Mouse (Mus musculus) embryo, embryonic 10.5 days (tissue): ENCODE results near the gene Tomm70a.

Experiments
- DNase-seq: peaks from one replicate; pipeline ENCODE4 v3.0.0-alpha.2; 2015; ENCODE audit warnings: low spot score

The Tomm70a gene

DNA sequence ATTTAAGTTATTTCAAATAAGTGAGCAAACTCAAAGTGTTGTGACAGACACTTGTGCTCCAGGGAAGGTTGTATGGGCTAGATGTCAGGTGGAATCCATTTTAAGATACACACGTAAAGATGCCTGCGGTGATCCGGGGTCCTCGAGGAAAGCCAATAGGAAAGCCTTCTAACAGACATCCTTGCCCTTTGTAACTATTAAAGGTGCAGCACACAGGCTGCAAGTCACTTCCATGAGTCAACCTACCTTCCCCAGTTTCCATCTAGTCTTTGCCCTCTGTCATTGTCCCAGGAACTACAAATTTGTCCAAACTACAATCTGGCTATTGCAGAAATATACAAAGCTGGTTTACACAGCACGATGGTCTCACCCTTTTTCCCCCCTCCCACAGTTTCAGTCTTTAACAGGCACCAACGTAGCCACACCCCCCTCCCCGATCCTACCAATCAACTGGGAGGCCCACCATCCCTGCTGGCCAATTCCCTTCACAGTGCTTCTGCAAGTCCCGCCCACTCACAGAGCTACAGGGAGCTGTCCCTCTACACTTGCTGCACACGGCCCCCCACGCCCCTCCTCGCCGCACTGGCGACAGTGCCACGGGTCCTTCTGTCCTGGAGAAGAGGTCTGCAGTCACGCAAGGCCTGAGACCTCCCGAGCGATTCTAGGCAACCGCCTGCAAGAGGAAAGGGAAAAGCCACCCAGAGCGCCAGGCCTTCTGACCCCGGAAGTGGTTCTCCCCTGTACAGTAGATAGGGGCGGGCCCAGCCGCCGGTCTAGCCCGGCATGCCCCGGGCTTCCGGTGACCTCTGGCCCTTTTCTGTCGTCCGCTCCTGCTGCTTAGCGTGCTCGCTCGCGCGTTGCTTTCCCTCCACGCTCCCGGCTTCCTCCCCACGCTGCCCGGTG is at the start of gene Tomm70a:
Gene Tomm70a, plus strand, starts transcription at position 791 of the 903 bp plus-strand sequence.
- peak; percentile 98 for DNase-seq

DNA sequence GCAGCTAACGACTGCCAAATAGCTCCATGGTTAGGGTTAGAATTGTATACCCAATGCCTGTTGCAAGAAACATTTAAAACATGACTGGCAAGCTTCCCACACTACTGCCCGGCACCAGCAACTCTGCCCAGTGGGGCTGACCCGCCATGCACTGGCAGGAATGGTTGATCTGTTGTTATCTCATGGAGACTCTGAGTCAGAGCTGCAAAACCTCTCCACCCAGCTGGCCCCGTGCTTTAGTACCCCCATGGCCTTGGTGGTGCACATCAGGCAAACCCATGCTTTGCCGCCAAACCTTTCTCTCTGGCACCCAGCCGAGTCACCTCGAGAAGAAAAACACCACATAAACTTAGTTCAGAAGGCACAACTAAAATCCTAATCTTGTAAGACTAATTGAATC is 45.5 kb upstream of the Tomm70a start:
- no peak for DNase-seq

DNA sequence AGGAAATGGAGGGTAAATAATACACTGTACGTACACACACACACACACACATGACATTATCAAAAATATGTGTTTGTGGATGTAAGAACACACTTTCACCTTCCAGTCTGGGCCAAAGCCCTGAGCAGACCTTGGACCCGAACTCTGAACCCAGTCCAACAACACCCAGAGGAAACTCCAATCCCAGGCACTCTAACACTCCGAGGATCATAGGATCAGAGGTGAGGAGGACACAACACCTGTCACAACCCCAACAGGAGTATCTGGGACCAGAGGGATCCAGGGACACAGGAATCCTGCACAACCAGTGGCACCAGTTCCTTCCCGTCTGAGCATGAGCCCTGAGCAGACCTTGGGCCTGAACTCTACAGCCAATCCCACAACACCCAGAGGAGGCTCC is 41.9 kb upstream of the Tomm70a start:
- no peak for DNase-seq

DNA sequence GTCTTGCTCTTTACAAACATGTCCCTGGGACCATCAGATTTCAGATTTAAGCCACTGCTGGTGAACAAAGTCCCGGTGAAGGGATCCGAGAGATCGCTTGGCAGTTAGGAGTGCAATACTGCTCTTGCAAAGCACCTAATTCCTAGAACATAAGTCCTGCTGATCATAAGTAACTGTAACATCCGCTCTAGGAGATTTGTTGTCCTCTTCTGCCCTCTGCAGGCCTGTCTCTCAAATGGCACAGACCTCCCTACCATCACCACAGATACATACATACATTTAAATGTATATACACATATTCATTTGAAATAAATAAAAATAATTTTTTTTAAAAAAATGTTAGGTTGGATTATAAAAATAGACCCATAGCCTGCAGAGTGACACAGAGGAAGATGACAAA is 29.0 kb upstream of the Tomm70a start:
- DNase-seq = peak; percentile 74

DNA sequence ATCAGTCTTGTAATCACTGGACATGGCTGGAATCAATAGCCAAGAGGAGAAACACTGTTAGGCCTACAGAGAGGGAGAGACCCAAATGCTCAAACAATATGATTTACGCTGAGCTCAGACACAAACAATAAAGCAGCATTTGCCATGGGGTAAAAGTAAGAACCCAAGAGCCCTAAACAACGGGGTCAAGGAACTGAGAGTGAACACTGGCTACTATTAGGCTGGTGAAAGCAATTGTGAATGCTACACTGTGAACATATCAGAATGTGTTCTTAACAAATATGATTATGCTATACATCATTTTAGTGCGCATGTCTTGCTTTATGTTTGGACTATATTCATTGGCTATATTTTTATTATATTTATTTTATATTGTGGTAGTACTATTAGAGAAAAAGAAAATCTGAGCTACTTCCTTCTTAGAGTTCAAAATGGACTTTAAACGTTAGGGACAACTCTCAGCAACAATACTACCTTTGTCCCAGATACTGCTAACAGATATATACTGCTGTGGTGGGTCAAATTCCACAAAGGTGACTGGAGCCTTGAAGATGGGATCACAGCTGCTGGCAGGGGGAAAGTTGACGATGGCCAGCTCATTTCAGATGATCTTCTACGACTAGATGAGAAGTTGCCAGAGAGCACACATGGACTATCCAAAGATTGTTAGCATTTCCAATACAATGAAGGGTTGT is 28.4 kb upstream of the Tomm70a start:
- DNase-seq = no peak

DNA sequence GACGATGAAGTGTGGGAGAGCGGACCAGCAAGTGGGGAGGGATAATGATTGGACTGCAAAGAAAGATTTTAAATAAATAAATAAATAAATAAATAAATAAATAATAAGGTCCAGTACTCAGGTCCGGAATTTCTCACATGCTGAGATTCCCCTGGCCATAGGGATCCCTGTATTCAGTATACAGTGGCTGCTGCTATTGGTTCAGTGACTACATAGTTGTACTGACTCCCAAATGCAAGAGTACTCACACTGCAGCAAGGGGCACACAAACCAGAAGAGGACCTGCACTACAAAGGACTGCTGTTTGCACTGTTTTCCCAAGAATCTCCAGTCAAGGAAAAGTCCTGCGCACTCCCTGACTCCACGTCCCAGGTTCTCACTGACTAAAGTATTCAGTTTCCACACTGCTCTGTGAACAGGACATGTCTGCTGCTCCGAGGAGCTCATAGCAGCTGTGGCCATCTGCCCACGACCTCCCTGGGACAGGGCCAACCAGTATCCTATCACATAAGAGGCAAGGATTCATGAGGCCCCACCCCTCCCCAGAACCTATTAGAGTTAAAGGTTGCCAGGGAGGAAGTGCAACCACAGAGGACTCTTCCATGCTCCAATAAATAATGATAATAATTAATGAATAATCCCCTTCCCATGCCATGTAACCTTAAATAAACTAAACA is 22.9 kb upstream of the Tomm70a start:
- no peak for DNase-seq

DNA sequence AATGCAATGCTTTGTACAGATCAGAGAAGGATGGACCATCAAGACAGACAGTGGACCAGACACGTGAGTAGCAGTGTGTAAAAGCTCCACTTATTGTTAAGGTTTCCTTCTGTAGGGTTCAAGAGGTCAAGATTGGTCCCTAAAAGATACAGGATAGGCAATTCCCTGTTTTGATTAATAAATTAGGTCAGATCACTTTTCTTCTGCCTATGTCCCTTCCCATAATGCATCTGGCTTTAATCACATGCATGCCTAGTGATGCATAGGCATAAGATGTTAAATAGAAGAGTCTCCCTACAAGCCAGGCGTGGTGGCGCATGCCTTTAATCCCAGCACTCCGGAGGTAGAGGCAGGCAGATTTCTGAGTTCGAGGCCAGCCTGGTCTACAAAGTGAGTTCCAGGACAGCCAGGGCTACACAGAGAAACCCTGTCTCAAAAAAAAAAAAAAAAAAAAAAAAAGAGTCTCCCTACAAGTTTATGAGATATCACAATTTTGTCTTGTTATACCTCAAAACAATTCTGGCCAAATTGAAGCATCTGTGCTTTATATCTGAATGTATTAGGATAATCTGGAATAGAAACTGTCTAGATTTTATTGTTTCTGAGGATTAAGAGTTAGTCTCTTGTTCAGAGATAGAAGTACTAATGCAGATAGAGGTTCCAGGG is 21.8 kb upstream of the Tomm70a start:
- DNase-seq = no peak

DNA sequence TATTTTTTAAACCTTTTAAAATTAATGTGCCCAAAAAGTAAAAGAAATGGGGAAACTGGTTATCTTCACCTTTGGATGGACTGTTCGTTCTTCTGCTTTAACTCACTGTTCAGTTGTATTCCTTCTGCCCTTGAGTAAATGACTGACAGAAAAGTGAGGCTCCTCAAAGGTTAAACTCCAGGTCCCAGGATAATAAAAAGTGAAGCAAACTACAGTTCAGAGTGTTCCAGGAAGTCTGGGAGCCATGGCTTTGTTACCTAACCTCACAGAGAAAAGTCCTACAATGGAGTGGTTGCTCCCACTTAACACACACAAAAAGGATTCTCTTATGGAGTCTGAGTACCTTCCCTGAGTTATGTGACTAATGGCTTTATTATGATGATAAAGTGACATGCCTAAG is 20.3 kb upstream of the Tomm70a start:
- DNase-seq = no peak

DNA sequence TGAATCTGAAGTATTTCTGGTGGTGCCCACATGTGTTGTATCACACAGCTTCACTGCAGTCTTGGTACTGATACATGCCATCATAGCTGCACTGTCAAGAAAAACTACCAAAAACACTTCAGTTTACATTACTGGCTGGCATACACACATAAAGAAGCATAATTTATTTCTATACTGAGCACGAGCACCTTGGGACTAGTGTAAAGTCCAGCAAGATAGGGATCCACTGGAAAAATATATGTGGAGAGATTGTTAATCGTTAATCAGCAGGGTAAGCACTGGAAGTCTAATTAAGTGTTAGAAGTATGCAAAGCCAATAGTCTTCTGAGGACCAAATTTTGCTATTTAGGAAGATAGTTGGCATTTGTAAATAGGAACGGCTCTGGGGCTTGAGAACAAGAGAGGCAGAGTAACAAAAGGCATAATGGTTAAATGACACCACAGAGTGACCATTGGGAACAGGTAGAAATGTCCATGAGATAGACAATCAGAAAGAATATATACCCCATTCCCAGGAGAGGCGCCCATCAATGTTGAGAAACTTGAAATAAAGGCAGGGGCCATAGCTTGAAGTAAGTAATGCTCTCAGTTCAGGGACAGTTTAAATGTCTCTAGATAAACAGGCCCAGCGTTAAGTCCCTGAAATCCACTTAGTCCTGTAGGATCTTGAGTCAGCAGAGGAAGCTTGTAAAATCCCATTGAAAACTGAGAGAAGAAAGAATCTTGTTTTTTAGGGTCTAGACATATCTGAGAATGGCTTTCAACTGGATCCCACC is 15.1 kb upstream of the Tomm70a start:
- DNase-seq = no peak

DNA sequence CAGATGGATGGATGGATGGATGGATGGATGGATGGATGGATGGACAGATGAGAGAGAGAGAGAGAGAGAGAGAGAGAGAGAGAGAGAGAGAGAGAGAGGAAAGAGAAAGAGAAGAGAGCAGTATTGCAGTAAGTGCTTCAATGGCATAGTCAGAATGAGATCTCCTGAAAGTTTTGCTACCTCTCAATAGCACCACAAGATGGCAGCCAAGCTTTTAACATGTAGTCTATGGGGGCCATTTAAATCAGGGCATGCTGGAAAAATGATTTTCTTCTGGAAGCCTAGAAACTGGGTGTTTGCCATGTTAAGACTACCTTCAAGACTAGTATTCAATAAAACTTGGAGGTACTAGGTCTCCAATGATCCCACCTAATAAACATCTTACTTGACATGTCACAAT is 5.4 kb upstream of the Tomm70a start:
- DNase-seq = peak; percentile 48

DNA sequence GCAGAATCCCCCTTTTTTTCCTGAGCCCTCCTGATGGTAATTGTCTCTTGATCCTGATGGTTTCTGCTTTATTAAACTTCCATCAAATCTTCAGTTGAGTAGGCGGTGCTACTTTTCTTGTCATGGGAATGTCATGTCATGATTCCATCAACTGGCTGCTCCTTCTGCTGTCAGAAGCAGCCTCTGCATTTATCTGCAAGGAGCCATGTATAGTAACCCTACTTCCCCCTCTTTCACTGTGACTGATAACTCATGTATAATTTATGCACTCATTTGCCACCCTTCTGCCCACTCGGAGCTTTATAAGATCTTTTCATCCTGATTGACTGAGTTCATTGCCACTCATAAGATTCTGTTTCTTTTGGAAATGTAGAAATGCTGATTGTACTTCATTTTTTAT is 3.9 kb upstream of the Tomm70a start:
- DNase-seq = no peak

DNA sequence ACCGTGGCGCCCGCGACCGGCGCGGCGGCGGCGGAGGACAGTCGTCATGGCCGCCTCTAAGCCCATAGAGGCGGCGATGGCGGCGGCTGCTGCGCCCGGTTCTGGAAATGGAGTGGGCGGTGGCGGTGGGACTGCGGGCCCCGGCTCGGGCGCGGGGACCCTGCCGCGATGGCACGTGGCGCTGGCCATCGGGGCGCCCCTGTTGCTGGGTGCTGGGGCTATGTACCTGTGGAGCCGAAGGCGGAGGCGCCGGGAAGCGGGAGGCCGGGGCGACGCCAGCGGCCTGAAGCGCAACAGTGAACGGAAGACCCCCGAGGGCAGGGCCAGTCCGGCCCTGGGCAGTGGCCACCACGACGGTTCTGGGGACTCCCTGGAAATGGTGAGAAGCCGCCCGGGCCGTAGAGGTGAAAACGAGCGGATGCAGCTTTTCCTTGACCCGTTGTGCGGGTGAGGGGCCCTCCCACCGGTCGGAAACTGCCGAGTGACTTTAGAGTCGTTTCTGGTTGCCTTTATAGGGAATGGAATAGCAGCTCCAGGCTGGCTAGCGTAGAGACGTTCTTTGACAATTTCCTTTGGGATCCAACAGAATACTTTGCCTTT is 413 bp downstream of the Tomm70a start:
- DNase-seq = peak; percentile 34

DNA sequence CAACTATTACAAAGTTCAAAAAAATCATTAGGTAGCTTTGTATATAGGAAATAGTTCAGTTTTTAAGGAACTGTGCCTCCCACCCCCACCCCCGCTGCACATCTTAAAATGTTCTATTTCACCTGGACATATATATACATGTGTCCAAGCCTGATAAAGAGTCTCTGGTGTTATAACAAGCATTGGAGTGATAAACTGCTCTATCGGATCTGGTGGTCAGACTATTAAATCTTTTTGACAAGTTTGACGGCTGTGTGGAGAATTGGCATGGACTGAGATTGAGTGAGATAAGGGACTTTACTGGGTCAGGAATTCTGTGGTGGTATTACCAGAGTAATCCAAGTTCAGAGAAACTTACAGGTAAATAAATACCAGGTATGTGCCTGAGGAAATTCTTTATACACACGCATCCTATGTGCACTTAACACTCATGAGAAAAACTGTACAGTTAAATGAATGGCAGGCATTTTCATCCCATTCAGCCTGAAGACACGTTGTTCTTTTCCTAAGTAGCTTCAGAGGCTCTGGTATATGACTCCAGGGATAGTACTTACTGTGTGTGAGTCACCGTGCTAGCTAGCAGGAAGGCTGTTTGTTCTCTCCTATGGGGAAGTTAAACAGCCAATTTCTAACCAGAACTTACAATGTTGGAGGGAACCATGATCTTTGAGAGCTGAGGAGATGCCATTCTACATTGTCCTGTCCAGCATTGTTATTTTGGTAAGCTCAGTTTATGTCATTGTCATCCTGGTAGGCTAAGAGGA is 1.4 kb downstream of the Tomm70a start:
- no peak for DNase-seq

DNA sequence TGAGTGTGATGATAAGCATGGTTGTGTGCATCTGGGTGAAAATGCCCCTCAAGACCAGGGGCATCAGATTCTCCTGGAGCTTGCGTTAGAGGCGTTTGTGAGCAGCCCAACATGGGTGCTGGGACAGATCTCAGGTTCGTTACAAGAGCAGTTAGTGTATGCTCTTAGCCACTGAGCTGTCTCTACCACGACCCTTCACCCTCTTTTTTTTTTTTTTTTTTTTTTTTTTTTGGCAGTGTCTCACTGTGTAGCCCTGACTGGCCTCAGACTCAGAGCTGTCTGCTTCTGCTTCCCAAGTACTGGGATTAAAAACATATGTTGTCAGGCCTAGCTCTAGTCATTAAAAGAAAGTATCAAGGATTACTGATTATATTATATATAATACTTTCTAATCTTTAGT is 4.8 kb downstream of the Tomm70a start:
- DNase-seq = no peak

DNA sequence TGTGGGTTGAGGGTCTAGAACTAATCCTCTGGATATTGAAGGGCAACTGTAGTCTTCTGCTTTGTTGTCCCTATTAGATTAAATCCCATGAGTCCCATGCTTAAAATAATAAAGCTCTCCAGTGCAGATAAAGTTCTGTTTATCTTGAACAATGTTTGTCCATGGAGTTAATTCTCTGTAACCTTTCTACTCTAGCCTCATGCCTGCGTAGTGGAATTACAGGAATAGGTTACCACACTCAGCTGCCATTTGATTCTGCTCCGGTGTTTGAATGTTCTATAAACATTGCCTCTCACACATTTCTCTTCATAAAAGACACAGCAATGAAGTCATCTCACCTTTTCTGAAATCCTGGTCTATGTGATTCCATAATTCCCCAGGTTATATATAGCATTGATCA is 6.3 kb downstream of the Tomm70a start:
- DNase-seq = no peak

DNA sequence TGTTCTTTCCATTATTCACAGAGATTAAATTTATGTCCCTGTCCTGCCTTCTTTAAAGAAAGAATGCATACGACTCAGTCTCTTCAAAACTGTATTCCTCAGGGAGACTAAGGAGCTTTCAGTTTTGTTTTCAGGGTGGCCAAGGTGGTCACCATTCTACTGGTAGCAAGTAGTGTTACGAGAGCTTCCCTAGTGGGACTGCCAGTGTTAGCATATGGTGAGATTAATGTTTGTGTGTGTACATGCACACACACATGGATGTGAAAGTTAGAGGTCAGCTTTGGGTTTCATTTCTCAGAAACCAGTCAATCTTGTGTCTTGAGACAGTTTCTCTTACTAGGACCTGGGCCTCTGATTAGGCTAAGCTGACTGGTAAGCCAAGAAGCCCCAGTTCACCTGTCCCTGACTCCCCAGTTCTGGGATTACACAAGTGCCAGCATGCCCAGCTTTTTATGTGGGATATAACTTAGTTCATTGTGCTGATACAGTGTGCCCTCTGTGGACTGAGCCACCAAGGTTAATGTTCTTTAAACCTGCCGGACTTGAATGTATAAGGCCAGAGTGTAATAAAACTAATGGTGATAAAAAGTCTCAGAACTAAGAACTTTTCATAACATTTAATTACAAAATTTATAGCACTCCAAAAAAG is 9.4 kb downstream of the Tomm70a start:
- DNase-seq = no peak

DNA sequence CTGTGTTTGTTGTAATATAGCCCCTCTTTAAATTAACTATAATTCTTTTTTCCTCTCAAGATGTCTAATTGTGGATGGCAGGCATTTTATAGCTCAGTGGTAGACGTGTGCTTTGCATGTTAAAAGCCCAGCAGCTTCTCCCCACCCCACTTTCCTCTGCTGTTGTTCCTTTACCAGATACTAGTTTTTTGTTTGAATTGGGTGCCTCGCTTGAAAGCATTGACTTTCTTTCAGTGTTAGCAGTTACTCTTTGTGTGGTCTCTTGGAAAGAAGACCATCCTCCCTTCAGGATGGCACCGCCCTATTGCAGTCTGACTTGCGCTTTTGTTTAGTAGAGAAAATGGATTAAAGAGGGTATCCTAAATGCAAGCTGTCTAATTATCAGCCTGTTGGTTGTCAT is 10.0 kb downstream of the Tomm70a start:
- no peak for DNase-seq

DNA sequence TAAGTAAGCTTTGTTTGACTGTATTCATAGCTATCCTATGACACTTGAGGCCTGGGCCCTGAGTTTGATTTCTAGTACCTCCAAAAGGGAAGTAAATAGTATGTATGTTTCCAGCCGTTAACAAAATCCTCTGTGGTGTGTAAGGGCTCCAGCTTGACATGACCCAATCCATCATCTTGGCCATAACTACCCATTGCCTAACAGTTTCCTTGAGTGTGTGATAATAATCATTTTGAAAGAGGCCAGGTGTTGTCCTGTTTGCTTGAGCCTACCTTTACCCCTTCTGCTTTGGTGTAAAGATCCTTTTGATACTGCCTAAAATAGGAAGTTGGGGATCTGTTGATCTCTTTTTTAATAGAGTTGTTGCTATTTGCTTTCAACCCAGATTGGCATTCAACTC is 10.8 kb downstream of the Tomm70a start:
- DNase-seq = no peak

DNA sequence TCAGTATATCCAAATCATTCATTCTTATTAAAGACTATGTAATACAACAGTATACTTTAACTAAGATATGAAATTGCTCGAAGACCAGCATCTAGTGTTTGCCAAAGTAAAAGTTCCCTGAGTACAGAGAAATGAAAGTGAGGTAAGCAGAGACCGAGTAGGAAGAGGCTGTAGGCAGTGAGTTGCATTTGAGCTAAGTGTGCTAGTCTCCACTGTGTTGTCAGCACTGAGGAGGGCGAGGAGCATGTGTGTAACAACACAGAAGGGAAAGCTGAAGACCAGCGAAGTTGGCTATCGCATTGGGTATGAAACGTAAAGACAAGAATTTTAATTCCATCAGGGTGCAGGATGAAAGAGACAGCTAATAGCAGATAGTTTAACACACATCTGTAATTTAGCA is 12.1 kb downstream of the Tomm70a start:
- no peak for DNase-seq

DNA sequence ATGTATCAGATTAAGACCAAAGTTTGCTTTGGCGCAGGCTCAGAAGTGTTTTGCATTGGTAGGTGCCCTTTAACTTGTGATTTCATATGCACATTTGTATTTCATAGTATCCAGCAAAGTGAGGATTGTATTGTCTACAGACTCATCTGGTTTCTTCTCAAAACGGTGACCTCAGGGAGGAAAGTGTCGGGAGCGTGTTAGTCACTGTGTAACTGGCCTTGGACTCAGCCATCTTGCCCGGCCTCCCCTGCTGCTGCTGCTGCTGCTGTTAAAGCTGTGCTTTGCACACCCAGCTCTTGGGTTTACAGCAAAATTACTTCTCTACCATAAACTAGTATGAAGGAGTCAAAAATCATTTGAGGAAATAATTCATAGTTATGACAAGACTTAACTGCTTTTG is 23.2 kb downstream of the Tomm70a start:
- no peak for DNase-seq
